Mouse (Mus musculus) liver, embryonic 13.5 days (tissue): ENCODE results near the gene Dnajc11. TPM values are rescaled to one million over a fixed set of nuclear protein-coding genes. Genes with fewer than 3 reads are reported as not detected.

Experiments used
- ATAC-seq: fragments of 200-750 bp; cut with Nextera tagmentation; 2 replicates; pipeline ENCODE4 v1.8.0; 2017; ENCODE audit warnings: low read depth, mild to moderate bottlenecking, moderate number of reproducible peaks, moderate library complexity
- DNase-seq: peaks from one replicate; pipeline ENCODE4 v3.0.0; 2022
- H3K27ac ChIP-seq: fragments of 300-500 bp; sonication (generic); 2 replicates; pipeline ENCODE4 v1.5.1; 2015; ENCODE audit warnings: moderate library complexity, mild to moderate bottlenecking, inconsistent platforms
- H3K27me3 ChIP-seq: fragments of 300-500 bp; sonication (generic); 2 replicates; pipeline ENCODE4 v1.6.1; 2015; ENCODE audit warnings: mild to moderate bottlenecking, inconsistent platforms
- H3K36me3 ChIP-seq: fragments of 300-500 bp; sonication (generic); 2 replicates; pipeline ENCODE4 v1.6.1; 2015; ENCODE audit warnings: mild to moderate bottlenecking, inconsistent platforms
- H3K4me1 ChIP-seq: fragments of 300-500 bp; sonication (generic); replicated peaks from 2 replicates; pipeline ENCODE4 v1.6.1; 2015; ENCODE audit warnings: inconsistent platforms
- H3K4me2 ChIP-seq: fragments of 300-500 bp; sonication (generic); 2 replicates; pipeline ENCODE4 v1.6.1; 2015; ENCODE audit warnings: inconsistent platforms, mild to moderate bottlenecking, moderate library complexity
- H3K4me3 ChIP-seq: fragments of 300-500 bp; sonication (generic); replicated peaks from 2 replicates; pipeline ENCODE4 v1.5.1; 2015; ENCODE audit warnings: mild to moderate bottlenecking, inconsistent platforms
- H3K9ac ChIP-seq: fragments of 300-500 bp; sonication (generic); 2 replicates; pipeline ENCODE4 v1.6.1; 2015; ENCODE audit warnings: mild to moderate bottlenecking, inconsistent platforms
- H3K9me3 ChIP-seq: fragments of 300-500 bp; sonication (generic); replicated peaks from 2 replicates; pipeline ENCODE4 v1.6.1; 2016; ENCODE audit warnings: inconsistent platforms
- WGBS: fragments of 180-500 bp; shearing (Covaris S2); methylation state at CpG from one replicate; pipeline ENCODE4 v1.1.7; 2015; ENCODE audit not compliant: insufficient replicate concordance; 5-methylcytosine and 5-hydroxymethylcytosine counted together
- polyA plus RNA-seq: library from polyadenylated mRNA; unstranded; fragments of >200 nt; fragmentation: Nextera tagmentation; extraction: Ambion mirVana; gene quantifications from 2 replicates; pipeline ENCODE4 v1.2.1, GENCODE M21; 2015

The Dnajc11 gene
- polyA plus RNA-seq, 1 experiment from 2014 or later, result 58.3 TPM

- Histone ChIP-seq H3K9ac (no peak overlapping the region), H3K4me1 (peaks cover 52% of the 10 kb centered on the region), H3K36me3 (peaks cover 33% of the 10 kb centered on the region), H3K4me3 (no peak overlapping the region), H3K27ac (no peak overlapping the region), H3K27me3 (0 out of 2 replicates have a peak, but pooled peaks cover 8% of the 10 kb centered on the region), H3K9me3 (no peaks in the 10 kb centered on the region), H3K4me2 (no peak overlapping the region)
- ATAC-seq (no peak), DNase-seq (no peak)
- WGBS, result 67% methylated on average over 8 of the region's 8 CpGs
Observed at GRCm38 (mm10) chr4:151986650-151987049, 53.2 kb downstream of the Dnajc11 start.

GRCm38 (mm10) chr4:151988014-151988341, 54.5 kb downstream of the Dnajc11 start:
- ATAC-seq, result no peak
- WGBS, result 22% methylated on average over 10 of the region's 10 CpGs
- peak overlapping the region; percentile 78; the same call in 1 of the 2 replicates for H3K27ac ChIP-seq

GRCm38 (mm10) chr4:151988342-151989109, 55.0 kb downstream of the Dnajc11 start, which contains the start of gene Thap3:
TSS of gene Thap3 (minus strand) at chr4:151988997.
- Histone ChIP-seq H3K4me3 (peak within 1 kb of the TSS; percentile 76), H3K27me3 (peaks cover 25% of the 10 kb centered on the region), H3K36me3 (peaks cover 30% of the 10 kb centered on the region), H3K9me3 (no peaks in the 10 kb centered on the region), H3K4me1 (peaks cover 44% of the 10 kb centered on the region), H3K27ac (peak within 1 kb of the TSS; percentile 78), H3K4me2 (peak within 1 kb of the TSS; percentile 98), H3K9ac (peak within 1 kb of the TSS; percentile 85)
- 1% methylated on average over 54 of the region's 54 CpGs for WGBS
- ATAC-seq (peak; percentile 78), DNase-seq (peak; percentile 68)

More at GRCm38 (mm10) chr4:151988014-151988341, 54.5 kb downstream of the Dnajc11 start:
- H3K4me3 ChIP-seq, result peak overlapping the region; percentile 76
- H3K36me3 ChIP-seq, result peaks cover 31% of the 10 kb centered on the region
- H3K4me1 ChIP-seq, result peaks cover 45% of the 10 kb centered on the region
- no peak for DNase-seq
- peak overlapping the region; percentile 98 for H3K4me2 ChIP-seq
- peaks cover 20% of the 10 kb centered on the region for H3K27me3 ChIP-seq
- peak overlapping the region; percentile 85 for H3K9ac ChIP-seq
- H3K9me3 ChIP-seq, result no peaks in the 10 kb centered on the region

GRCm38 (mm10) chr4:151989110-151989488, 55.6 kb downstream of the Dnajc11 start:
- Histone ChIP-seq H3K27me3 (peaks cover 31% of the 10 kb centered on the region), H3K36me3 (peaks cover 30% of the 10 kb centered on the region), H3K27ac (no peak overlapping the region; the same call in 1 of the 2 replicates), H3K9ac (peak overlapping the region; percentile 85), H3K9me3 (no peaks in the 10 kb centered on the region), H3K4me3 (peak overlapping the region; percentile 76), H3K4me2 (peak overlapping the region; percentile 98), H3K4me1 (peaks cover 44% of the 10 kb centered on the region)
- DNase-seq, result no peak
- ATAC-seq, result peak; percentile 4
- WGBS, result 45% methylated on average over 6 of the region's 6 CpGs

- no peak overlapping the region for H3K9ac ChIP-seq
- peaks cover 27% of the 10 kb centered on the region for H3K36me3 ChIP-seq
- H3K27me3 ChIP-seq, result peaks cover 43% of the 10 kb centered on the region
- no peak overlapping the region for H3K4me3 ChIP-seq
- no peak overlapping the region for H3K27ac ChIP-seq
- peaks cover 49% of the 10 kb centered on the region for H3K4me1 ChIP-seq
- no peaks in the 10 kb centered on the region for H3K9me3 ChIP-seq
- WGBS, result 89% methylated on average over 9 of the region's 9 CpGs
- no peak for ATAC-seq
- DNase-seq, result no peak
- H3K4me2 ChIP-seq, result no peak overlapping the region
Observed at GRCm38 (mm10) chr4:151992091-151992490, 58.6 kb downstream of the Dnajc11 start.

GRCm38 (mm10) chr4:151993035-151993434, 59.5 kb downstream of the Dnajc11 start:
- peaks cover 27% of the 10 kb centered on the region for H3K36me3 ChIP-seq
- no peak overlapping the region for H3K4me3 ChIP-seq
- peaks cover 49% of the 10 kb centered on the region for H3K4me1 ChIP-seq
- H3K27me3 ChIP-seq, result peaks cover 43% of the 10 kb centered on the region
- no peaks in the 10 kb centered on the region for H3K9me3 ChIP-seq
- WGBS, result 77% methylated on average over 6 of the region's 6 CpGs
- ATAC-seq, result no peak
- no peak overlapping the region for H3K27ac ChIP-seq
- no peak overlapping the region for H3K9ac ChIP-seq
- no peak for DNase-seq
- H3K4me2 ChIP-seq, result no peak overlapping the region

GRCm38 (mm10) chr4:151994228-151995171, 61.0 kb downstream of the Dnajc11 start:
- Histone ChIP-seq H3K27me3 (peaks cover 43% of the 10 kb centered on the region), H3K9ac (peak overlapping the region; percentile 94), H3K4me2 (peak overlapping the region; percentile 100), H3K4me3 (peak overlapping the region; percentile 97), H3K36me3 (peaks cover 27% of the 10 kb centered on the region), H3K9me3 (no peaks in the 10 kb centered on the region), H3K4me1 (peaks cover 44% of the 10 kb centered on the region), H3K27ac (peak overlapping the region; percentile 80)
- 3% methylated on average over 59 of the region's 61 CpGs for WGBS
- DNase-seq, result no peak
- ATAC-seq, result no peak

GRCm38 (mm10) chr4:151995371-151996172, 62.1 kb downstream of the Dnajc11 start:
- no peak; the same call in 1 of the 2 replicates for ATAC-seq
- WGBS, result under 1% methylated on average over 90 of the region's 111 CpGs
- Histone ChIP-seq H3K27ac (peak overlapping the region; percentile 80), H3K4me3 (peak overlapping the region; percentile 97), H3K9ac (peak overlapping the region; percentile 94), H3K4me2 (peak overlapping the region; percentile 100), H3K27me3 (peaks cover 43% of the 10 kb centered on the region), H3K36me3 (peaks cover 22% of the 10 kb centered on the region), H3K9me3 (no peaks in the 10 kb centered on the region), H3K4me1 (peaks cover 44% of the 10 kb centered on the region)
- DNase-seq, result no peak

- WGBS, result under 1% methylated on average over 87 of the region's 94 CpGs
- Histone ChIP-seq H3K9me3 (no peaks in the 10 kb centered on the region), H3K4me3 (peak within 1 kb of the TSS; percentile 97), H3K4me2 (peak within 1 kb of the TSS; percentile 100), H3K27me3 (peaks cover 39% of the 10 kb centered on the region), H3K4me1 (peaks cover 44% of the 10 kb centered on the region), H3K27ac (peak within 1 kb of the TSS; percentile 94), H3K9ac (peak within 1 kb of the TSS; percentile 94), H3K36me3 (peaks cover 14% of the 10 kb centered on the region)
- DNase-seq (peak; percentile 98), ATAC-seq (peak; percentile 94)
Observed at GRCm38 (mm10) chr4:151996173-151996950, 62.9 kb downstream of the Dnajc11 start, which contains the start of gene Phf13. TSS of gene Phf13 (minus strand) at chr4:151996258.

- H3K4me1 ChIP-seq, result peaks cover 44% of the 10 kb centered on the region
- H3K4me2 ChIP-seq, result peak overlapping the region; percentile 73
- 2% methylated on average over 13 of the region's 13 CpGs for WGBS
- H3K9me3 ChIP-seq, result no peaks in the 10 kb centered on the region
- ATAC-seq (no peak), DNase-seq (no peak)
- H3K36me3 ChIP-seq, result peaks cover 9% of the 10 kb centered on the region
- peak overlapping the region; percentile 94 for H3K27ac ChIP-seq
- H3K27me3 ChIP-seq, result peaks cover 34% of the 10 kb centered on the region
- H3K4me3 ChIP-seq, result peak overlapping the region; percentile 97
- H3K9ac ChIP-seq, result peak overlapping the region; percentile 92
Observed at GRCm38 (mm10) chr4:151996951-151997222, 63.4 kb downstream of the Dnajc11 start.
